Mouse (Mus musculus): ENCODE measurements at regions not wholly inside any gene's neighbourhood (a gene's known extent, or its start where the extent isn't known, plus 50 kb on each side); places are given as distances from the start of the nearest gene placed in this dataset.
"Not testable (repeated sequence)": the region's sequence is repeated elsewhere in the genome, so short reads cannot be mapped to it uniquely, and the experiment has no call there.

GRCm38 (mm10) chr8:126778131-126778530, 167.5 kb downstream of the Tomm20 start:
- DNase-seq (ENCODE audit: low spot score) = no peak
- Histone ChIP-seq H3K9me3 (ENCODE audit: low read length) (no peaks in the 10 kb centered on the region), H3K4me3 (ENCODE audit: low read depth, low read length) (no peak overlapping the region), H3K36me3 (ENCODE audit: insufficient read depth, low read length) (no peaks in the 10 kb centered on the region), H3K9ac (replicated peaks; ENCODE audit: low read depth) (no peak overlapping the region), H3K27me3 (replicated peaks; ENCODE audit: insufficient read depth, low read length) (no peaks in the 10 kb centered on the region), H3K4me1 (ENCODE audit: insufficient read depth, low read depth, low read length) (no peaks in the 10 kb centered on the region), H3K27ac (ENCODE audit: low read length) (no peak overlapping the region), H3K4me2 (replicated peaks; ENCODE audit: low read depth, low read length) (no peak overlapping the region)
- TF ChIP-seq CTCF (IDR thresholded peaks at IDR 0.05) (no peak), EP300 (IDR thresholded peaks at IDR 0.05) (no peak)
- no peak for ATAC-seq
- WGBS = 61% methylated on average over 7 of the region's 7 CpGs

GRCm38 (mm10) chr8:126776605-126777469, 168.8 kb downstream of the Tomm20 start:
- no peak for TF ChIP-seq EP300 (IDR thresholded peaks at IDR 0.05)
- TF ChIP-seq CTCF (IDR thresholded peaks at IDR 0.05) = peak; percentile 28; the same call in 1 of the 2 replicates
- H3K27me3 ChIP-seq (replicated peaks; ENCODE audit: insufficient read depth, low read length) = no peaks in the 10 kb centered on the region
- no peak overlapping the region for H3K4me2 ChIP-seq (replicated peaks; ENCODE audit: low read depth, low read length)
- H3K27ac ChIP-seq (ENCODE audit: low read length) = no peak overlapping the region
- no peak overlapping the region for H3K9ac ChIP-seq (replicated peaks; ENCODE audit: low read depth)
- no peaks in the 10 kb centered on the region for H3K4me1 ChIP-seq (ENCODE audit: insufficient read depth, low read depth, low read length)
- no peak for ATAC-seq
- no peak overlapping the region for H3K4me3 ChIP-seq (ENCODE audit: low read depth, low read length)
- no peaks in the 10 kb centered on the region for H3K9me3 ChIP-seq (ENCODE audit: low read length)
- no peak for DNase-seq (ENCODE audit: low spot score)
- 63% methylated on average over 11 of the region's 11 CpGs for WGBS
- no peaks in the 10 kb centered on the region for H3K36me3 ChIP-seq (ENCODE audit: insufficient read depth, low read length)

- no peaks in the 10 kb centered on the region for H3K36me3 ChIP-seq (ENCODE audit: insufficient read depth, low read length)
- DNase-seq (ENCODE audit: low spot score) = no peak
- H3K27ac ChIP-seq (ENCODE audit: low read length) = no peak overlapping the region
- no peak overlapping the region for H3K4me2 ChIP-seq (replicated peaks; ENCODE audit: low read depth, low read length)
- H3K4me1 ChIP-seq (ENCODE audit: insufficient read depth, low read depth, low read length) = no peaks in the 10 kb centered on the region
- no peak overlapping the region for H3K4me3 ChIP-seq (ENCODE audit: low read depth, low read length)
- WGBS = 34% methylated on average over 3 of the region's 3 CpGs
- no peak overlapping the region for H3K9ac ChIP-seq (replicated peaks; ENCODE audit: low read depth)
- TF ChIP-seq EP300 (IDR thresholded peaks at IDR 0.05) (no peak), CTCF (IDR thresholded peaks at IDR 0.05) (no peak)
- no peaks in the 10 kb centered on the region for H3K27me3 ChIP-seq (replicated peaks; ENCODE audit: insufficient read depth, low read length)
- peak; percentile 33 for ATAC-seq
- H3K9me3 ChIP-seq (ENCODE audit: low read length) = no peaks in the 10 kb centered on the region
These were observed 170.3 kb downstream of the Tomm20 start for GRCm38 (mm10) chr8:126775334-126775733.

GRCm38 (mm10) chr8:126774816-126775215, 170.8 kb downstream of the Tomm20 start:
- no peaks in the 10 kb centered on the region for H3K9me3 ChIP-seq (ENCODE audit: low read length)
- no peaks in the 10 kb centered on the region for H3K36me3 ChIP-seq (ENCODE audit: insufficient read depth, low read length)
- no peak for TF ChIP-seq EP300 (IDR thresholded peaks at IDR 0.05)
- no peak for TF ChIP-seq CTCF (IDR thresholded peaks at IDR 0.05)
- no peak overlapping the region for H3K27ac ChIP-seq (ENCODE audit: low read length)
- H3K4me2 ChIP-seq (replicated peaks; ENCODE audit: low read depth, low read length) = no peak overlapping the region
- ATAC-seq (peak; percentile 7; the same call in 1 of the 2 replicates), DNase-seq (ENCODE audit: low spot score) (no peak)
- no peaks in the 10 kb centered on the region for H3K27me3 ChIP-seq (replicated peaks; ENCODE audit: insufficient read depth, low read length)
- WGBS = 71% methylated on average over 7 of the region's 7 CpGs
- H3K4me3 ChIP-seq (ENCODE audit: low read depth, low read length) = no peak overlapping the region
- H3K9ac ChIP-seq (replicated peaks; ENCODE audit: low read depth) = no peak overlapping the region
- no peaks in the 10 kb centered on the region for H3K4me1 ChIP-seq (ENCODE audit: insufficient read depth, low read depth, low read length)

- no peak overlapping the region for H3K4me2 ChIP-seq (replicated peaks; ENCODE audit: low read depth, low read length)
- H3K9me3 ChIP-seq (ENCODE audit: low read length) = no peaks in the 10 kb centered on the region
- no peaks in the 10 kb centered on the region for H3K36me3 ChIP-seq (ENCODE audit: insufficient read depth, low read length)
- WGBS = 78% methylated on average over 11 of the region's 11 CpGs
- no peak overlapping the region for H3K9ac ChIP-seq (replicated peaks; ENCODE audit: low read depth)
- H3K4me1 ChIP-seq (ENCODE audit: insufficient read depth, low read depth, low read length) = no peaks in the 10 kb centered on the region
- no peak for ATAC-seq
- no peak for DNase-seq (ENCODE audit: low spot score)
- no peaks in the 10 kb centered on the region for H3K27me3 ChIP-seq (replicated peaks; ENCODE audit: insufficient read depth, low read length)
- no peak overlapping the region for H3K4me3 ChIP-seq (ENCODE audit: low read depth, low read length)
- no peak for TF ChIP-seq EP300 (IDR thresholded peaks at IDR 0.05)
- no peak for TF ChIP-seq CTCF (IDR thresholded peaks at IDR 0.05)
- no peak overlapping the region for H3K27ac ChIP-seq (ENCODE audit: low read length)
These were observed 172.9 kb downstream of the Tomm20 start for GRCm38 (mm10) chr8:126772748-126773147.

GRCm38 (mm10) chr8:126772194-126772593, 173.4 kb downstream of the Tomm20 start:
- TF ChIP-seq EP300 (IDR thresholded peaks at IDR 0.05) (no peak), CTCF (IDR thresholded peaks at IDR 0.05) (no peak)
- 73% methylated on average over 7 of the region's 7 CpGs for WGBS
- Histone ChIP-seq H3K9me3 (ENCODE audit: low read length) (no peaks in the 10 kb centered on the region), H3K9ac (replicated peaks; ENCODE audit: low read depth) (no peak overlapping the region), H3K4me3 (ENCODE audit: low read depth, low read length) (no peak overlapping the region), H3K4me2 (replicated peaks; ENCODE audit: low read depth, low read length) (no peak overlapping the region), H3K4me1 (ENCODE audit: insufficient read depth, low read depth, low read length) (no peaks in the 10 kb centered on the region), H3K36me3 (ENCODE audit: insufficient read depth, low read length) (no peaks in the 10 kb centered on the region), H3K27me3 (replicated peaks; ENCODE audit: insufficient read depth, low read length) (no peaks in the 10 kb centered on the region), H3K27ac (ENCODE audit: low read length) (no peak overlapping the region)
- DNase-seq (ENCODE audit: low spot score) (no peak), ATAC-seq (no peak)

- H3K4me2 ChIP-seq (replicated peaks; ENCODE audit: low read depth, low read length); H3K4me1 ChIP-seq (ENCODE audit: insufficient read depth, low read depth, low read length); ATAC-seq; H3K27ac ChIP-seq (ENCODE audit: low read length); H3K9ac ChIP-seq (replicated peaks; ENCODE audit: low read depth); H3K27me3 ChIP-seq (replicated peaks; ENCODE audit: insufficient read depth, low read length); H3K4me3 ChIP-seq (ENCODE audit: low read depth, low read length); H3K9me3 ChIP-seq (ENCODE audit: low read length); H3K36me3 ChIP-seq (ENCODE audit: insufficient read depth, low read length); DNase-seq (ENCODE audit: low spot score): not testable (repeated sequence)
- WGBS = 49% methylated on average over 2 of the region's 2 CpGs
These were observed 175.3 kb downstream of the Tomm20 start for GRCm38 (mm10) chr8:126770374-126770773.
